In genomic region chr11:97021121-97021765, GRCm38 (mm10) we compare ENCODE assay signal across 8 mouse cellular contexts. TPM values are rescaled to one million over a fixed set of nuclear protein-coding genes. Genes with fewer than 3 reads are reported as not detected.
A peak's percentile ranks its signal among the peaks of the same experiment; 100 is the strongest.
DNase-seq lines count a peak whose midpoint lies in the region; ATAC-seq and TF ChIP-seq lines count a peak whose summit lies in the region.

No protein-coding gene starts in this region.

- intact Hi-C loops in left cerebral cortex, postnatal 25 days (cut with DNase I): loop anchor here (5.0 kb wide), 1 partner anchor 104 kb away; the partner anchor contains the start of gene Cdk5rap3

- TF ChIP-seq POLR2A in myocyte (IDR thresholded peaks at IDR 0.05; ENCODE audit: insufficient read length, low read depth): no peak

- H3ac ChIP-seq in myocyte (ENCODE audit: control insufficient read depth, insufficient read length): peak overlapping the region; percentile 7

- no peaks in the 10 kb centered on the region for H3K79me2 ChIP-seq in myocyte (ENCODE audit: control insufficient read depth, insufficient read depth)

- H3K27ac ChIP-seq in kidney, embryonic 15.5 days: no peak overlapping the region
- no peak overlapping the region for H3K27ac ChIP-seq in hindbrain, embryonic 16.5 days (ENCODE audit: low read depth, low read length)

- peaks cover 70% of the 10 kb centered on the region for H3K4me1 ChIP-seq in kidney, embryonic 15.5 days
- H3K4me1 ChIP-seq in hindbrain, embryonic 16.5 days (ENCODE audit: control insufficient read depth, insufficient read depth, low read depth, low read length): peaks cover 26% of the 10 kb centered on the region

- H3K36me3 ChIP-seq in kidney, embryonic 15.5 days: no peaks in the 10 kb centered on the region
- H3K36me3 ChIP-seq in hindbrain, embryonic 16.5 days (ENCODE audit: control insufficient read depth, insufficient read depth, low read length): no peaks in the 10 kb centered on the region
- H3K36me3 ChIP-seq in myocyte (ENCODE audit: control insufficient read depth, insufficient read depth): no peaks in the 10 kb centered on the region

- peak; percentile 20 for ATAC-seq in kidney, embryonic 15.5 days (replicated peaks; ENCODE audit: low FRiP score)
- no peak for ATAC-seq in hindbrain, embryonic 16.5 days

- H3K4me2 ChIP-seq in kidney, embryonic 15.5 days: peak overlapping the region; percentile 96
- peak overlapping the region; percentile 72 for H3K4me2 ChIP-seq in hindbrain, embryonic 16.5 days (ENCODE audit: low read length)
- H3K4me2 ChIP-seq in myocyte (ENCODE audit: low read depth): peak overlapping the region; percentile 89

- no peak for DNase-seq in kidney, postnatal 10 days
- peak; percentile 44 for DNase-seq in embryo, embryonic 10 days (ENCODE audit: low spot score)
- DNase-seq in left cerebral cortex, adult 9 months (ENCODE audit: low spot score in 2 of 2): no peak
- DNase-seq in testis, postnatal 10 days (ENCODE audit: low spot score): no peak
- no peak for DNase-seq in left cerebral cortex, postnatal 25 days (ENCODE audit: low spot score in 2 of 2)

- peaks cover 82% of the 10 kb centered on the region for H3K27me3 ChIP-seq in kidney, embryonic 15.5 days
- H3K27me3 ChIP-seq in hindbrain, embryonic 16.5 days (replicated peaks; ENCODE audit: control insufficient read depth, insufficient read depth, low read length): peaks cover 78% of the 10 kb centered on the region
- H3K27me3 ChIP-seq in myocyte (ENCODE audit: control insufficient read depth, insufficient read depth, insufficient read length): peaks cover 5% of the 10 kb centered on the region

- H3K9ac ChIP-seq in kidney, embryonic 15.5 days: peak overlapping the region; percentile 60
- H3K9ac ChIP-seq in hindbrain, embryonic 16.5 days (ENCODE audit: low read depth, low read length): no peak overlapping the region

- no peaks in the 10 kb centered on the region for H3K9me3 ChIP-seq in kidney, embryonic 15.5 days (replicated peaks)
- no peaks in the 10 kb centered on the region for H3K9me3 ChIP-seq in hindbrain, embryonic 16.5 days (ENCODE audit: control insufficient read depth, low read length)

- peak overlapping the region; percentile 57 for H3K4me3 ChIP-seq in kidney, embryonic 15.5 days (replicated peaks)
- H3K4me3 ChIP-seq in hindbrain, embryonic 16.5 days (ENCODE audit: low read length): peak overlapping the region; percentile 56
- peak overlapping the region; percentile 8 for H3K4me3 ChIP-seq in myocyte

- 1% methylated on average over 27 of the region's 27 CpGs for WGBS in kidney, embryonic 15.5 days
- WGBS in hindbrain, embryonic 16.5 days: under 1% methylated on average over 27 of the region's 27 CpGs

TF ChIP-seq in myocyte, 11 proteins besides CTCF, POLR2A, EP300 and RAD21:
- no peak for TF ChIP-seq POLR2AphosphoS2 (IDR thresholded peaks at IDR 0.05; ENCODE audit: insufficient read length, low read depth)
- TF ChIP-seq E2F4 (IDR thresholded peaks at IDR 0.05; ENCODE audit: insufficient read depth): no peak
- TF ChIP-seq USF1 (IDR thresholded peaks at IDR 0.05; ENCODE audit: low read depth): no peak
- no peak for TF ChIP-seq CEBPB (IDR thresholded peaks at IDR 0.05; ENCODE audit: insufficient read depth, poor library complexity, severe bottlenecking)

RNA-seq across cellular contexts. Expression of gene Sp6, which starts 8.0 kb away (rescaled TPM):
- polyA plus RNA-seq in kidney, embryonic 15.5 days (2015; fragmentation: Nextera tagmentation; extraction: Ambion mirVana): 1.4 and 1.5 TPM in 2 replicates
- 0.32 and 0.35 TPM in 2 replicates for polyA plus RNA-seq in hindbrain, embryonic 16.5 days (2015; fragmentation: Nextera tagmentation; extraction: Ambion mirVana)
- 6.0 TPM for polyA plus RNA-seq in myocyte (2012; fragmentation: generic; extraction: Trizol)
- 1 to 10 TPM; 2.1 to 2.2 TPM for total RNA-seq in left cerebral cortex, postnatal 25 days (2021)

RNA-seq across cellular contexts. Expression of gene Scrn2, which starts 8.5 kb away (rescaled TPM):
- polyA plus RNA-seq in kidney, embryonic 15.5 days (2015; fragmentation: Nextera tagmentation; extraction: Ambion mirVana): 38.2 and 38.8 TPM in 2 replicates
- 14.5 and 16.8 TPM in 2 replicates for polyA plus RNA-seq in hindbrain, embryonic 16.5 days (2015; fragmentation: Nextera tagmentation; extraction: Ambion mirVana)
- polyA plus RNA-seq in myocyte (2012; fragmentation: generic; extraction: Trizol): 22.4 TPM
- 1 to 10 TPM; 3.6 to 3.7 TPM for total RNA-seq in left cerebral cortex, postnatal 25 days (2021)

RNA-seq across cellular contexts. Expression of gene Lrrc46, which starts 20.0 kb away (rescaled TPM):
- polyA plus RNA-seq in kidney, embryonic 15.5 days (2015; fragmentation: Nextera tagmentation; extraction: Ambion mirVana): 1.0 and 1.5 TPM in 2 replicates
- polyA plus RNA-seq in hindbrain, embryonic 16.5 days (2015; fragmentation: Nextera tagmentation; extraction: Ambion mirVana): 3.4 and 3.9 TPM in 2 replicates
- polyA plus RNA-seq in myocyte (2012; fragmentation: generic; extraction: Trizol): 1.4 TPM
- under 1 TPM; 0.66 to 0.71 TPM for total RNA-seq in left cerebral cortex, postnatal 25 days (2021)

RNA-seq across cellular contexts. Expression of gene Mrpl10, which starts 20.1 kb away (rescaled TPM):
- 90.0 and 91.3 TPM in 2 replicates for polyA plus RNA-seq in kidney, embryonic 15.5 days (2015; fragmentation: Nextera tagmentation; extraction: Ambion mirVana)
- 63.4 and 66.9 TPM in 2 replicates for polyA plus RNA-seq in hindbrain, embryonic 16.5 days (2015; fragmentation: Nextera tagmentation; extraction: Ambion mirVana)
- polyA plus RNA-seq in myocyte (2012; fragmentation: generic; extraction: Trizol): 66.0 TPM
- total RNA-seq in left cerebral cortex, postnatal 25 days (2021): 10 to 100 TPM; 67.9 to 68.8 TPM

RNA-seq across cellular contexts. Expression of gene Osbpl7, which starts 29.2 kb away (rescaled TPM):
- polyA plus RNA-seq in kidney, embryonic 15.5 days (2015; fragmentation: Nextera tagmentation; extraction: Ambion mirVana): 8.8 and 12.7 TPM in 2 replicates
- 12.5 and 12.9 TPM in 2 replicates for polyA plus RNA-seq in hindbrain, embryonic 16.5 days (2015; fragmentation: Nextera tagmentation; extraction: Ambion mirVana)
- polyA plus RNA-seq in myocyte (2012; fragmentation: generic; extraction: Trizol): 1.4 TPM
- total RNA-seq in left cerebral cortex, postnatal 25 days (2021): 10 to 100 TPM; 11.2 to 15.3 TPM
